ENCODE assay signal across 26 mouse cellular contexts in genomic region chr9:47619501-47620029, GRCm38 (mm10).
DNase-seq lines count a peak whose midpoint lies in the region; ATAC-seq lines count a peak whose summit lies in the region.
"Had no signal": no experiment of that assay in that cellular context is flagged by ENCODE, and none has a peak within 500 bp of the region (broad histone marks: within the 10 kb centered on the region; RNA-seq: fewer than 3 reads in every experiment).

No protein-coding gene starts in this region.

- WGBS in heart, embryonic 11.5 days (ENCODE audit: insufficient replicate concordance) = 38% methylated on average over 8 of the region's 8 CpGs
- 77% methylated on average over 8 of the region's 8 CpGs for WGBS in stomach, embryonic 16.5 days

- no peaks in the 10 kb centered on the region for H3K9me3 ChIP-seq in heart, embryonic 11.5 days (replicated peaks; ENCODE audit: control insufficient read depth, low read length)
- no peaks in the 10 kb centered on the region for H3K9me3 ChIP-seq in stomach, embryonic 16.5 days (replicated peaks; ENCODE audit: control insufficient read depth, low read length)
- H3K9me3 ChIP-seq: hindbrain, embryonic 12.5 days; liver, embryonic 12.5 days; midbrain, embryonic 12.5 days had no signal

- H3K9ac ChIP-seq in heart, embryonic 11.5 days (ENCODE audit: low read depth, low read length) = no peak overlapping the region
- H3K9ac ChIP-seq in stomach, embryonic 16.5 days (ENCODE audit: low read length) = no peak overlapping the region
- H3K9ac ChIP-seq: hindbrain, embryonic 12.5 days; liver, embryonic 12.5 days; liver, postnatal 0 days; midbrain, embryonic 12.5 days had no signal

- H3K4me3 ChIP-seq in heart, embryonic 11.5 days (ENCODE audit: low read depth, low read length) = no peak overlapping the region
- no peak overlapping the region for H3K4me3 ChIP-seq in stomach, embryonic 16.5 days (replicated peaks; ENCODE audit: low read length)
- H3K4me3 ChIP-seq: hindbrain, embryonic 12.5 days; left cerebral cortex, adult 2 months; liver, embryonic 12.5 days; midbrain, embryonic 12.5 days had no signal

- no peaks in the 10 kb centered on the region for H3K27me3 ChIP-seq in heart, embryonic 11.5 days (ENCODE audit: control insufficient read depth, insufficient read depth, low read length)
- peaks cover 3% of the 10 kb centered on the region; the same call in 1 of the 2 replicates for H3K27me3 ChIP-seq in stomach, embryonic 16.5 days (ENCODE audit: control insufficient read depth, insufficient read depth, low read length)
- H3K27me3 ChIP-seq: hindbrain, embryonic 12.5 days; liver, embryonic 12.5 days; midbrain, embryonic 12.5 days had no signal

- ATAC-seq in heart, embryonic 11.5 days (replicated peaks; ENCODE audit: insufficient number of reproducible peaks, low FRiP score, low TSS enrichment) = no peak
- peak; percentile 17; the same call in 1 of the 2 replicates for ATAC-seq in stomach, embryonic 16.5 days (ENCODE audit: insufficient read depth, low FRiP score)
- no peak for ATAC-seq in monocyte, adult 5-6 weeks (replicated peaks; ENCODE audit: insufficient number of reproducible peaks, low FRiP score, low TSS enrichment, poor library complexity, severe bottlenecking)
- ATAC-seq: activated CD4-positive, CD25-positive, alpha-beta regulatory T cell, adult 4 months; forebrain, embryonic 16.5 days; intestine, postnatal 0 days; liver, embryonic 12.5 days; liver, postnatal 0 days had no signal

- peak overlapping the region; percentile 33 for H3K4me2 ChIP-seq in heart, embryonic 11.5 days
- H3K4me2 ChIP-seq in stomach, embryonic 16.5 days (ENCODE audit: low read depth, low read length) = no peak overlapping the region
- H3K4me2 ChIP-seq: hindbrain, embryonic 12.5 days; liver, embryonic 12.5 days; midbrain, embryonic 12.5 days had no signal

- DNase-seq in heart, adult 8-10 months (ENCODE audit: low spot score) = no peak
- DNase-seq in urinary bladder, adult 18-20 months (ENCODE audit: low spot score in 2 of 2) = peak; percentile 42 to 71
- DNase-seq in urinary bladder, adult 2 months (ENCODE audit: low spot score) = no peak
- peak; percentile 13 for DNase-seq in gonadal fat pad, adult 2 months (ENCODE audit: low read depth)
- DNase-seq: adrenal gland, adult 2 months; adrenal gland, postnatal 36 days; B cell, adult 2 months; cerebellum, adult 18-20 months; cerebellum, postnatal 10 days; kidney, adult 9 months; liver, postnatal 0 days; lung, postnatal 36 days; right cerebral cortex, adult 18-20 months; spleen, adult 18-20 months; thymus, adult 2 months; thymus, postnatal 36 days had no signal

- no peaks in the 10 kb centered on the region for H3K36me3 ChIP-seq in heart, embryonic 11.5 days (ENCODE audit: control insufficient read depth, insufficient read depth, low read length)
- H3K36me3 ChIP-seq in stomach, embryonic 16.5 days (ENCODE audit: control insufficient read depth, insufficient read depth, low read length) = no peaks in the 10 kb centered on the region
- H3K36me3 ChIP-seq: hindbrain, embryonic 12.5 days; liver, embryonic 12.5 days; midbrain, embryonic 12.5 days had no signal

- H3K27ac ChIP-seq in heart, embryonic 11.5 days (ENCODE audit: low read depth, low read length) = no peak overlapping the region
- H3K27ac ChIP-seq in stomach, embryonic 16.5 days (ENCODE audit: low read length) = no peak overlapping the region
- H3K27ac ChIP-seq: hindbrain, embryonic 12.5 days; left cerebral cortex, adult 2 months; liver, embryonic 12.5 days; midbrain, embryonic 12.5 days had no signal

- H3K4me1 ChIP-seq in heart, embryonic 11.5 days (ENCODE audit: control insufficient read depth, insufficient read depth, low read length) = peaks cover 31% of the 10 kb centered on the region
- peaks cover 20% of the 10 kb centered on the region for H3K4me1 ChIP-seq in stomach, embryonic 16.5 days (ENCODE audit: control insufficient read depth, insufficient read depth, low read length)
- H3K4me1 ChIP-seq: liver, embryonic 12.5 days had no signal

Comparison
In these comparisons a context has a peak if more than half of its experiments do, and no peak if none do; other contexts are left out.
1. DNase-seq: peak in urinary bladder, adult 18-20 months (2 of 2) and gonadal fat pad, adult 2 months (single experiment); none in heart, adult 8-10 months (single experiment) and urinary bladder, adult 2 months (single experiment).